Mouse (Mus musculus) liver, embryonic 16.5 days (tissue): ENCODE measurements at regions not wholly inside any gene's neighbourhood (a gene's known extent, or its start where the extent isn't known, plus 50 kb on each side); places are given as distances from the start of the nearest gene placed in this dataset.
A peak's percentile ranks its signal among the peaks of the same experiment; 100 is the strongest.

Experiments used
- ATAC-seq: fragments of 200-750 bp; cut with Nextera tagmentation; 2 replicates; pipeline ENCODE4 v1.8.0; 2017; ENCODE audit warnings: low read depth, mild to moderate bottlenecking, moderate number of reproducible peaks, moderate library complexity
- H3K27ac ChIP-seq: fragments of 300-500 bp; sonication (generic); 2 replicates; pipeline ENCODE4 v1.5.1; 2014; ENCODE audit warnings: mild to moderate bottlenecking, low read length
- H3K27me3 ChIP-seq: fragments of 300-500 bp; sonication (generic); 2 replicates; pipeline ENCODE4 v1.6.1; 2014; ENCODE audit warnings: low read depth, low read length, mixed read lengths; ENCODE audit not compliant: control insufficient read depth, insufficient read depth
- H3K36me3 ChIP-seq: fragments of 300-500 bp; sonication (generic); 2 replicates; pipeline ENCODE4 v1.6.1; 2014; ENCODE audit warnings: mild to moderate bottlenecking; ENCODE audit not compliant: control insufficient read depth, insufficient read depth
- H3K4me1 ChIP-seq: fragments of 300-500 bp; sonication (generic); 2 replicates; pipeline ENCODE4 v1.6.1; 2014; ENCODE audit warnings: low read depth, low read length, mixed read lengths; ENCODE audit not compliant: control insufficient read depth
- H3K4me2 ChIP-seq: fragments of 300-500 bp; sonication (generic); 2 replicates; pipeline ENCODE4 v1.6.1; 2014; ENCODE audit warnings: low read depth, low read length, mixed read lengths
- H3K4me3 ChIP-seq: fragments of 300-500 bp; sonication (generic); 2 replicates; pipeline ENCODE4 v1.5.1; 2014; ENCODE audit warnings: low read depth, mild to moderate bottlenecking, low read length
- H3K9ac ChIP-seq: fragments of 300-500 bp; sonication (generic); 2 replicates; pipeline ENCODE4 v1.6.1; 2014; ENCODE audit warnings: low read depth, low read length
- H3K9me3 ChIP-seq: fragments of 300-500 bp; sonication (generic); replicated peaks from 2 replicates; pipeline ENCODE4 v1.6.1; 2016; ENCODE audit warnings: low read length; ENCODE audit not compliant: control insufficient read depth
- WGBS: fragments of 180-500 bp; shearing (Covaris S2); extraction: QIAGEN DNeasy Blood & Tissue Kit; methylation state at CpG from one replicate; pipeline ENCODE4 v1.1.7; 2014; ENCODE audit not compliant: insufficient replicate concordance; 5-methylcytosine and 5-hydroxymethylcytosine counted together

DNA sequence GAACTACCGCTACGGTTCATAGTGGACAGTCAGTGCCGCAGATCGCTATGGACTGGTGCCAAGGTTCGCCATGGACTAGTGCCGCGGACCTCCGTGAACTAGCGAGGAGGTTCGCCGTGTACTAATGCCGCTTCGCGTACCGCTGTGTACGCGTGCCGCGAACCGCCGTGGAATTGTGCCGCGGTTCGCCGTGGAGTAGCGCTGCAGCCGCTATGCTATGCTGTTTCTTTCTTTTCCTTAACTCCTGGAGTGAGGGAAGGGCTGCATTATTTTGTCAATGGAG is 71.9 kb downstream of the Rtl1 start:
- no peak overlapping the region for H3K9ac ChIP-seq
- 0 out of 2 replicates have a peak overlapping the region, but pooled peaks have one; percentile 24 for H3K27ac ChIP-seq

DNA sequence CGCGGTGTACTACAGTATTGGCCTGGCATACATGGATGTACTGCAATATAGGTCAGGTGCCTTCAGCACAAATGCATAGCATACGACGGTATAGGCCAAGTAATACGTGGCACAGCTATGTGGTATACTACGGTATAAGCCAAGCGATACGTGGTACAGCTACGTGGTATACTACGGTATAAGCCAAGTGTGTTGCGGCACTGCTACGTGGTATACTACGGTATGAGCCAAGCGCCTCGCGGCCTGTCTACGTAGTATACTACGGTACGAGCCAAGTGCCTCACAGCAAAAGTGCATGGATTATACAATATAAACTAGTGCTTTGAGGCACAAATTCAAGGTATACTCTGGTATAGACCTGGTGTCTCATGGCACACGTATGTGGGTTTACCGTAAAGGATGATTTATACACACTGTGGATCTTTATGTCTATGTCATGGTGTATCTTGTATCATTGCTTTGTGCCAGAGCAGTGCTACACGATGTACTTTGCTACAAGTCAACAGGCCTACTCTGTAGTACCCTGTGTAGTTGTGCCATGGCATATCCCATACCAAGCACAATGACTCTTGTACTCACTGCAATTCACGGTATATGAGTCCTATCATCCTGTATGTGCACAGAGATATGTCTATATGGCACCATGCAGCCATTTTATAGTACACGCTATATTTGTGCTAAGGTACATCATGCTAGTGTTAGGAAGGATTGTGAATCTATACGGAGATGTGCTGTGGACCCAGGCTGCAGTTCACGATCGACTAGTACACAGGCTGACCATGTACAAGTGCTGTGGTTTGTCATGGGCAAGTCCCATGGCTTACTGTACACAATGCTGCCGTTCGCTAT is 72.5 kb downstream of the Rtl1 start:
- WGBS: 51% methylated on average over 29 of the region's 29 CpGs
- Histone ChIP-seq H3K27ac (no peak overlapping the region), H3K4me2 (peak overlapping the region; percentile 27; the same call in 1 of the 2 replicates), H3K9ac (no peak overlapping the region), H3K4me1 (peaks cover 23% of the 10 kb centered on the region), H3K27me3 (peaks cover 9% of the 10 kb centered on the region), H3K9me3 (peaks cover 2% of the 10 kb centered on the region; the same call in 1 of the 2 replicates), H3K36me3 (no peaks in the 10 kb centered on the region), H3K4me3 (no peak overlapping the region; the same call in 1 of the 2 replicates)
- ATAC-seq: peak; percentile 69

More for the DNA sequence above, 71.9 kb downstream of the Rtl1 start:
- Histone ChIP-seq H3K4me2 (peak overlapping the region; percentile 27; the same call in 1 of the 2 replicates), H3K27me3 (peaks cover 9% of the 10 kb centered on the region), H3K4me3 (no peak overlapping the region; the same call in 1 of the 2 replicates), H3K36me3 (no peaks in the 10 kb centered on the region), H3K4me1 (peaks cover 24% of the 10 kb centered on the region), H3K9me3 (peaks cover 2% of the 10 kb centered on the region; the same call in 1 of the 2 replicates)
- 53% methylated on average over 27 of the region's 27 CpGs for WGBS
- ATAC-seq: no peak

- no peaks in the 10 kb centered on the region for H3K36me3 ChIP-seq
- H3K4me2 ChIP-seq: no peak overlapping the region
- peaks cover 8% of the 10 kb centered on the region; the same call in 1 of the 2 replicates for H3K4me1 ChIP-seq
- H3K9me3 ChIP-seq: peaks cover 2% of the 10 kb centered on the region; the same call in 1 of the 2 replicates
- 17% methylated on average over 9 of the region's 9 CpGs for WGBS
- no peak for ATAC-seq
- peaks cover 6% of the 10 kb centered on the region for H3K27me3 ChIP-seq
- no peak overlapping the region for H3K9ac ChIP-seq
- H3K27ac ChIP-seq: no peak overlapping the region
- no peak overlapping the region for H3K4me3 ChIP-seq
Observed at GRCm38 (mm10) chr12:109525613-109526012, 73.0 kb downstream of the Dlk1 start.

DNA sequence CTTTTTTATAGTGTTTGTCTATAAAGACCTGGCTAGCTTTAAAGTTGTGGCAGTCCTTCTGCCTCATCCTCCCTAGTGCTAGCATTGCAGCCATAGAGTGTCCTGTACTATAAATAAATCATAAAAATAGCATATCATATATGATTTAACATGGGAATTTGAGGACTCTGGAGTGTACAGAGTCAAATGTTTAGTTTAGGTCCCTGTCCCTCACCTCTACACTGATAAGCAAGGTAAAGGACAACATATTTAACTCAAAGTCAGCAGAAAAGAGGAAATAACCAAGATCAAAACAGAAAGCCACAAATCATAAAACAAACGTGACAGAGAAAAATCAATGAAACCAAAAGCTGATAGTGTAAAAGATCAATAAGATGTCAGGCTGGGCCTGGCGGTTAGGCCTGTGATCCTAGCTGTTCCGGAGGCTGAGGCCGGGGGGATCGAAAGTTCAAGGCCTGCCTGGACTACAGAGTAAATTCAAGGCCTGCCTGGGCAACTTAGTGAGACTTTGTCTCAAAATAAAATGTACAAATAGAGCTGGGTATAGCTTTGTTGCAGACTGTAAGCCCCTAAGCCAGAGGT is 68.7 kb downstream of the Dlk1 start:
- peaks cover 4% of the 10 kb centered on the region; the same call in 1 of the 2 replicates for H3K4me1 ChIP-seq
- no peaks in the 10 kb centered on the region for H3K27me3 ChIP-seq
- H3K4me2 ChIP-seq: no peak overlapping the region
- no peak overlapping the region for H3K27ac ChIP-seq
- 45% methylated on average over 5 of the region's 5 CpGs for WGBS
- no peak overlapping the region for H3K9ac ChIP-seq
- H3K36me3 ChIP-seq: no peaks in the 10 kb centered on the region
- no peak overlapping the region for H3K4me3 ChIP-seq
- no peaks in the 10 kb centered on the region for H3K9me3 ChIP-seq
- peak; percentile 71 for ATAC-seq

DNA sequence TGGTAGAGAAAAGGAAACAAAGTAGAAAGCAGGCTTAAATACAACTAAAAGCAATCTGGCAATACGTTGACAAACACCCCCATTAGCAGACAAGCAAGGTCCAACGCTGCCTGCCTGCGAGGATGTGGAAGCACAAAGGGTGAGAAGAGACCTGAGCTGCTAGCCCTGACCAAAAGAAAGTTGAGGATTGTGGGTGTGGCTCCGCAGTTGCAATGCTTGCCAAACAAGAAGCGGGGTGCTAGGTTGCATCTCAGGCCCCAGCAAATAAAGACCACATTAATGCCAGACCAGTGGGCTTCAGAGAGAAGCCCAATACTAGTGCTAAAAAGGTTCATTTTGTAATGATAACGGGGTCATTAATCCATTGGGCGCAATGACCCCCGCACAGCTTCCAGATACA is 67.8 kb downstream of the Dlk1 start:
- Histone ChIP-seq H3K4me1 (peaks cover 4% of the 10 kb centered on the region; the same call in 1 of the 2 replicates), H3K27me3 (no peaks in the 10 kb centered on the region), H3K27ac (0 out of 2 replicates have a peak overlapping the region, but pooled peaks have one; percentile 17), H3K9ac (no peak overlapping the region), H3K4me3 (no peak overlapping the region), H3K4me2 (no peak overlapping the region), H3K9me3 (no peaks in the 10 kb centered on the region), H3K36me3 (no peaks in the 10 kb centered on the region)
- 47% methylated on average over 8 of the region's 8 CpGs for WGBS
- ATAC-seq: no peak

- H3K4me1 ChIP-seq: peaks cover 4% of the 10 kb centered on the region; the same call in 1 of the 2 replicates
- WGBS: 55% methylated on average over 5 of the region's 5 CpGs
- H3K4me3 ChIP-seq: no peak overlapping the region
- no peak overlapping the region for H3K9ac ChIP-seq
- no peak overlapping the region for H3K4me2 ChIP-seq
- no peak for ATAC-seq
- H3K27ac ChIP-seq: no peak overlapping the region
- no peaks in the 10 kb centered on the region for H3K36me3 ChIP-seq
- no peaks in the 10 kb centered on the region for H3K9me3 ChIP-seq
- H3K27me3 ChIP-seq: no peaks in the 10 kb centered on the region
Observed at GRCm38 (mm10) chr12:109519838-109520237, 67.2 kb downstream of the Dlk1 start.

GRCm38 (mm10) chr12:109518413-109519021 is 65.9 kb downstream of the Dlk1 start:
- no peak overlapping the region for H3K9ac ChIP-seq
- H3K4me3 ChIP-seq: no peak overlapping the region
- ATAC-seq: no peak
- H3K4me2 ChIP-seq: no peak overlapping the region
- WGBS: 40% methylated on average over 7 of the region's 7 CpGs
- no peaks in the 10 kb centered on the region for H3K27me3 ChIP-seq
- no peaks in the 10 kb centered on the region for H3K9me3 ChIP-seq
- H3K27ac ChIP-seq: no peak overlapping the region
- no peaks in the 10 kb centered on the region for H3K36me3 ChIP-seq
- peaks cover 4% of the 10 kb centered on the region; the same call in 1 of the 2 replicates for H3K4me1 ChIP-seq

- H3K9ac ChIP-seq: no peak overlapping the region
- 64% methylated on average over 7 of the region's 7 CpGs for WGBS
- no peak overlapping the region for H3K4me2 ChIP-seq
- H3K27ac ChIP-seq: no peak overlapping the region
- peaks cover 9% of the 10 kb centered on the region; the same call in 1 of the 2 replicates for H3K4me1 ChIP-seq
- no peak for ATAC-seq
- no peak overlapping the region for H3K4me3 ChIP-seq
- no peaks in the 10 kb centered on the region for H3K9me3 ChIP-seq
- no peaks in the 10 kb centered on the region for H3K27me3 ChIP-seq
- no peaks in the 10 kb centered on the region for H3K36me3 ChIP-seq
Observed at GRCm38 (mm10) chr12:109517764-109518163, 65.1 kb downstream of the Dlk1 start.
